Mouse (Mus musculus) myocyte (in vitro differentiated cells): ENCODE results near the gene Sucla2. TPM values are rescaled to one million over a fixed set of nuclear protein-coding genes. Genes with fewer than 3 reads are reported as not detected.
A peak's percentile ranks its signal among the peaks of the same experiment; 100 is the strongest.
"Not testable (repeated sequence)": the region's sequence is repeated elsewhere in the genome, so short reads cannot be mapped to it uniquely, and the experiment has no call there.

Experiments used
- H3K27me3 ChIP-seq: one replicate; pipeline ENCODE4 v1.6.1; 2011; ENCODE audit not compliant: control insufficient read depth, insufficient read depth, insufficient read length
- H3K36me3 ChIP-seq: one replicate; pipeline ENCODE4 v1.6.1; 2011; ENCODE audit not compliant: control insufficient read depth, insufficient read depth
- H3K4me2 ChIP-seq: one replicate; pipeline ENCODE4 v1.6.1; 2011; ENCODE audit warnings: low read depth, control low read depth
- H3K4me3 ChIP-seq: one replicate; pipeline ENCODE4 v1.5.1; 2011; ENCODE audit warnings: mild to moderate bottlenecking, control low read depth, moderate library complexity
- H3K79me2 ChIP-seq: one replicate; pipeline ENCODE4 v1.6.1; 2011; ENCODE audit not compliant: control insufficient read depth, insufficient read depth
- H3ac ChIP-seq: one replicate; pipeline ENCODE4 v1.6.1; 2011; ENCODE audit not compliant: control insufficient read depth, insufficient read length
- CEBPB ChIP-seq: IDR thresholded peaks from 2 replicates; pipeline ENCODE4 v1.6.1; 2011; ENCODE audit warnings: mild to moderate bottlenecking, moderate library complexity; ENCODE audit not compliant: poor library complexity, insufficient read depth, severe bottlenecking
- E2F4 ChIP-seq: IDR thresholded peaks from one replicate; pipeline ENCODE4 v1.6.1; 2011; ENCODE audit warnings: mild to moderate bottlenecking, control low read depth, moderate library complexity; ENCODE audit not compliant: insufficient read depth
- MAX ChIP-seq: IDR thresholded peaks from one replicate; pipeline ENCODE4 v1.6.1; 2011; ENCODE audit warnings: low read depth, mild to moderate bottlenecking, control low read depth
- MYOD1 ChIP-seq, 3 experiments: IDR thresholded peaks; one replicate each; pipeline ENCODE4 v1.6.1; 2011; ENCODE audit warnings: control low read depth in 2 of 3, low read depth in 2 of 3, mild to moderate bottlenecking in 2 of 3, moderate library complexity in 1 of 3; ENCODE audit not compliant: insufficient read length in 2 of 3, control insufficient read depth in 1 of 3
- MYOG ChIP-seq, 3 experiments: IDR thresholded peaks; one replicate each; pipeline ENCODE4 v1.6.1; 2011; ENCODE audit warnings: control low read depth in 2 of 3, low read depth in 2 of 3, mild to moderate bottlenecking in 2 of 3; ENCODE audit not compliant: insufficient read length in 2 of 3, control insufficient read depth in 1 of 3, insufficient read depth in 1 of 3
- POLR2A ChIP-seq: IDR thresholded peaks from one replicate; pipeline ENCODE4 v1.6.1; 2011; ENCODE audit warnings: low read depth, mild to moderate bottlenecking, control low read depth, moderate library complexity; ENCODE audit not compliant: insufficient read length
- POLR2AphosphoS2 ChIP-seq: IDR thresholded peaks from one replicate; pipeline ENCODE4 v1.6.1; 2011; ENCODE audit warnings: low read depth, control low read depth; ENCODE audit not compliant: insufficient read length
- REST ChIP-seq: IDR thresholded peaks from one replicate; pipeline ENCODE4 v1.6.1; 2011; ENCODE audit warnings: mild to moderate bottlenecking, control low read depth, moderate library complexity; ENCODE audit not compliant: insufficient read depth, insufficient read length
- SRF ChIP-seq: IDR thresholded peaks from one replicate; pipeline ENCODE4 v1.6.1; 2011; ENCODE audit warnings: low read depth; ENCODE audit not compliant: control insufficient read depth, insufficient read length
- TCF12 ChIP-seq: IDR thresholded peaks from one replicate; pipeline ENCODE4 v1.6.1; 2011; ENCODE audit warnings: mild to moderate bottlenecking, control low read depth; ENCODE audit not compliant: poor library complexity, insufficient read depth, severe bottlenecking
- TCF3 ChIP-seq: IDR thresholded peaks from one replicate; pipeline ENCODE4 v1.6.1; 2011; ENCODE audit warnings: low read depth, control low read depth; ENCODE audit not compliant: insufficient read length
- USF1 ChIP-seq: IDR thresholded peaks from one replicate; pipeline ENCODE4 v1.6.1; 2011; ENCODE audit warnings: low read depth, mild to moderate bottlenecking, control low read depth, moderate library complexity
- polyA plus RNA-seq: library from polyadenylated mRNA; unstranded; fragments of >200 nt; fragmentation: generic; extraction: Trizol; gene quantifications from one replicate; pipeline ENCODE4 v1.2.1, GENCODE M21; 2012; ENCODE audit warnings: missing spikeins

The Sucla2 gene
- polyA plus RNA-seq, 1 experiment: 59.5 TPM

DNA sequence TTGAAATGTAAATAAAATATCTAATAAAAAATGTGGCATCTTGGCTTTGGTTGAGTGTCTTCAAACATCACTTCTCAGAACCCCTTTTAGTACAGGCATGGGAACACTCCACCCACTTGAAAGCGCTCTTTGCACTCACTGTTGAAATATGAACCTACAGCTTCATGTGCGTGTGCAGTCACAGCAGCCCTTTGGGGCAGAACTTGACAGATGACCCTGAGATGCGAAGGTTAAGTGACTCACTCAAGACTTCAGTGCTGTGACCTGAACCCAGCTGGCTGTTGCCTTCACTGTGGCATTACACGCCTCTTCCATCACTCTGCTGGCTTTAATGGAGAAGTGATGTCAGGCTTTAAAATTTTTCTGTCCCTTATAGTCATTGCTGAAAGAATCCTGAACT is 82.6 kb downstream of the Sucla2 start:
- Histone ChIP-seq H3K36me3 (no peaks in the 10 kb centered on the region), H3K79me2 (no peaks in the 10 kb centered on the region), H3ac (no peak overlapping the region), H3K4me2 (no peak overlapping the region), H3K27me3 (no peaks in the 10 kb centered on the region), H3K4me3 (no peak overlapping the region)
- TF ChIP-seq POLR2A: no peak
- peak in 1 of 3 experiments; percentile 12 for TF ChIP-seq MYOG (IDR thresholded peaks at IDR 0.05; ENCODE audit: control insufficient read depth in 1 of 3, insufficient read depth in 1 of 3, insufficient read length in 2 of 3, low read depth in 2 of 3)
- peak in 1 of 3 experiments; percentile 49 for TF ChIP-seq MYOD1 (IDR thresholded peaks at IDR 0.05; ENCODE audit: control insufficient read depth in 1 of 3, insufficient read length in 2 of 3, low read depth in 2 of 3)

DNA sequence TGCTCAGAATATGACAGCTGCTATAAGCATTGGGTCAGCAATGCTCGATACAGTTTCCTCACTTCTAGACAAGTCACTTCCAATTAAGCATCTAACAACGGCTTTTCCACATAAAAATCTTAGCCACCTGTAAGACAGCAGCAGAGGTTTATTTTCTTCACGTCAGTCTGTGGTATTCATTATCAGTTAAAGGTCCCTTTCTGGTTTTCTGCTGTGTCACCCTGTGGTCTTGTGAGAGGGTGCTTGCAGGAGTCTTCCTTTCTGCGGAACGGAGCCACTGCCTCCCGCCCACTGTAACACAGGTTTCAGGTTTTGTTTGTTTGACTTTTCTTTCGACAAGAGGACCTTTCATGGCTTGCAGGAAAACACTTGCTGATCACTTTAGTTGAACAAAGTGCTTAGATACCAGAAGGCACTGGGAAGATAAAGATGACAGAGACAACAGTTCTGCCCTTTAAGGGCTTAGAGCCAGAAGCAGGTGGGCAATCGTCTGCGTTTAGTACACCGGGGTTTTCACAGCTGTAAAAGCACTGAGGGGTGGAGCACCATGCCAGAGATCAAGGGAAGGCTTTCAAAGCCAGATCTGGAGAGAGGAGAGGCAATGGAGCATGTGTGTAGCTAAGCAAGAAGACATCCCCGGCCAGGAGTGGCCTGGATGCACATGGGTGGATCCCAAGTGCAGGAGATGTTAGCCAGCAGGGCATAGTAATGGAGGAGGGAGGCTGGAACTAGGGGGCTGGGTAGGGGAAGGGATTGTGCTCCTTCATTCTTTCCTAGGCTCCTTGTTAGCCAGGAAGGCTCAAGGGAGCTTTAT is 83.8 kb downstream of the Sucla2 start:
- H3K4me3 ChIP-seq: no peak overlapping the region
- H3K79me2 ChIP-seq: no peaks in the 10 kb centered on the region
- H3K4me2 ChIP-seq: no peak overlapping the region
- H3ac ChIP-seq: no peak overlapping the region
- TF ChIP-seq POLR2AphosphoS2 (no peak), SRF (no peak), POLR2A (no peak), CEBPB (no peak), MAX (no peak), USF1 (no peak), MYOD1 (IDR thresholded peaks at IDR 0.05; ENCODE audit: control insufficient read depth in 1 of 3, insufficient read length in 2 of 3, low read depth in 2 of 3) (no peak), MYOG (IDR thresholded peaks at IDR 0.05; ENCODE audit: control insufficient read depth in 1 of 3, insufficient read depth in 1 of 3, insufficient read length in 2 of 3, low read depth in 2 of 3) (no peak), TCF3 (no peak), TCF12 (no peak), E2F4 (no peak), REST (no peak)
- H3K27me3 ChIP-seq: no peaks in the 10 kb centered on the region
- H3K36me3 ChIP-seq: no peaks in the 10 kb centered on the region

- not testable (repeated sequence) for H3ac ChIP-seq, H3K79me2 ChIP-seq, H3K36me3 ChIP-seq, H3K4me2 ChIP-seq, H3K4me3 ChIP-seq, H3K27me3 ChIP-seq
Measured at GRCm38 (mm10) chr14:73614961-73615360, 89.8 kb downstream of the Sucla2 start.

DNA sequence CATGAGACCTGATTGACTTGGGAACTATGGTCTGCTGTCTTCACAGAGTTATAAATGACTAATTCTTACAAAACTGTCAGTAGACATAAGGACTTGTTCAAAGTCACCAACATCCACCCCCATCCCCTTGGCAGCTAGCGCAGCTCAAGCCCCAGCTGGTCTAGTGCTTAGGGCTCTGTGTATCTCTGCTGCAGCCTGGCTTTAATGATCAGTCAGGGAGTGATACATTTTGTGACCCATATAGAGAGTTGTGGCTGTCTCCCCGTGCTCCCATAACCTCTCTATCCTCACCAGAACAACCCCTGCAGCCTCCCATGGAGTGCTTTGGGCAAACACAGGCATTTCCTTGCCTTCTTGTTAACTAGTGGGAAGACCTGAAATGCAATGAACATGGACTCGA is 95.8 kb downstream of the Sucla2 start:
- Histone ChIP-seq H3K36me3 (no peaks in the 10 kb centered on the region), H3ac (no peak overlapping the region), H3K27me3 (no peaks in the 10 kb centered on the region), H3K4me2 (no peak overlapping the region), H3K4me3 (no peak overlapping the region), H3K79me2 (no peaks in the 10 kb centered on the region)
- TF ChIP-seq REST: no peak
- no peak for TF ChIP-seq POLR2A
- no peak for TF ChIP-seq MYOD1 (IDR thresholded peaks at IDR 0.05; ENCODE audit: control insufficient read depth in 1 of 3, insufficient read length in 2 of 3, low read depth in 2 of 3)

DNA sequence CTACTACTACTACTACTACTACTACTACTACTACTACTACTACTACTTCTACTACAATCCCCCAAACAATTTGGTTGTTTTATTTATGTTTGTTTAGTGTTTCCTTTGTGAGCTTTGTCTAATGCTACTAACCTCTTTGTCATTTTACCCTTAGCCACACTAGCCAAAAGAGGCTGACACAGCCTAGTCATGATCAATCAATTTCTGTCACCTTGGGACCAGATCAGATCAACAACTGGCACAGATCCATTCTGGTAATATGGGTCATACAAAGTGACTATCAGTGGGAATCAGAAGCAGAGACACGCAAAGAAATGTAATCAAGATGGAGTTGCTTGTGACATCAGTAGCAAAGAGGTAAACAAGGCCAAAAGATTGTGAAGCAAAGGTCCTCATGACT is 97.9 kb downstream of the Sucla2 start:
- TF ChIP-seq USF1: no peak
- TF ChIP-seq E2F4: no peak
- TF ChIP-seq CEBPB: no peak
- TF ChIP-seq TCF12: no peak
- no peak for TF ChIP-seq MAX
- H3K36me3 ChIP-seq: no peaks in the 10 kb centered on the region
- H3ac ChIP-seq: no peak overlapping the region
- no peak overlapping the region for H3K4me2 ChIP-seq
- no peaks in the 10 kb centered on the region for H3K27me3 ChIP-seq
- no peaks in the 10 kb centered on the region for H3K79me2 ChIP-seq
- H3K4me3 ChIP-seq: no peak overlapping the region

- H3K27me3 ChIP-seq: no peaks in the 10 kb centered on the region
- no peak overlapping the region for H3K4me3 ChIP-seq
Measured at GRCm38 (mm10) chr14:73625469-73625868, 100.3 kb downstream of the Sucla2 start.

More at GRCm38 (mm10) chr14:73625469-73625868, 100.3 kb downstream of the Sucla2 start:
- H3K4me2 ChIP-seq: no peak overlapping the region
- no peaks in the 10 kb centered on the region for H3K79me2 ChIP-seq
- no peak overlapping the region for H3ac ChIP-seq
- no peaks in the 10 kb centered on the region for H3K36me3 ChIP-seq
- TF ChIP-seq MYOD1 (IDR thresholded peaks at IDR 0.05; ENCODE audit: control insufficient read depth in 1 of 3, insufficient read length in 2 of 3, low read depth in 2 of 3) (no peak), MYOG (IDR thresholded peaks at IDR 0.05; ENCODE audit: control insufficient read depth in 1 of 3, insufficient read depth in 1 of 3, insufficient read length in 2 of 3, low read depth in 2 of 3) (no peak), SRF (no peak), USF1 (no peak), POLR2A (no peak), MAX (no peak), CEBPB (no peak), TCF12 (no peak), E2F4 (no peak), REST (no peak)
